Mouse (Mus musculus) erythroblast, embryonic 14.5 days (primary cell): ENCODE data around the gene Sema3f. TPM values are rescaled to one million over a fixed set of nuclear protein-coding genes. Genes with fewer than 3 reads are reported as not detected.

Experiments
- H3K27me3 ChIP-seq: 2 replicates; pipeline ENCODE4 v1.6.1; 2012; ENCODE audit warnings: inconsistent platforms; ENCODE audit not compliant: control insufficient read depth
- H3K36me3 ChIP-seq: 2 replicates; pipeline ENCODE4 v1.6.1; 2012; ENCODE audit warnings: mild to moderate bottlenecking, inconsistent platforms; ENCODE audit not compliant: control insufficient read depth
- H3K4me1 ChIP-seq: 2 replicates; pipeline ENCODE4 v1.6.1; 2012; ENCODE audit warnings: inconsistent platforms; ENCODE audit not compliant: control insufficient read depth
- H3K4me3 ChIP-seq: replicated peaks from 2 replicates; pipeline ENCODE3; 2012; ENCODE audit warnings: moderate library complexity, mild to moderate bottlenecking, inconsistent platforms
- H3K9me3 ChIP-seq: 2 replicates; pipeline ENCODE4 v1.6.1; 2012; ENCODE audit warnings: low read length, inconsistent platforms, mixed read lengths; ENCODE audit not compliant: control insufficient read depth
- GATA1 ChIP-seq: IDR thresholded peaks from 2 replicates; pipeline ENCODE4 v1.6.1; 2012; ENCODE audit warnings: low read length, inconsistent platforms, mixed read lengths
- TAL1 ChIP-seq: IDR thresholded peaks from 3 replicates; pipeline ENCODE4 v1.6.1; 2012; ENCODE audit warnings: low read length, inconsistent platforms, mixed read lengths
- polyA plus RNA-seq: library from polyadenylated mRNA; stranded (reverse); fragments of >175 nt; gene quantifications from 2 replicates; pipeline ENCODE4 v1.2.3, GENCODE M21; 2012

Gene Sema3f
- polyA plus RNA-seq, 1 experiment, result not detected

- Histone ChIP-seq H3K4me3 (no peak overlapping the region), H3K36me3 (no peaks in the 10 kb centered on the region), H3K9me3 (no peaks in the 10 kb centered on the region), H3K4me1 (peaks cover 15% of the 10 kb centered on the region), H3K27me3 (peaks cover 17% of the 10 kb centered on the region)
- TF ChIP-seq GATA1 (no peak), TAL1 (no peak)
These were observed 14.2 kb downstream of the Sema3f start for GRCm38 (mm10) chr9:107696106-107696479.

GRCm38 (mm10) chr9:107695441-107696105 lies 14.7 kb downstream of the Sema3f start:
- no peaks in the 10 kb centered on the region for H3K9me3 ChIP-seq
- H3K4me1 ChIP-seq, result peaks cover 15% of the 10 kb centered on the region
- H3K36me3 ChIP-seq, result no peaks in the 10 kb centered on the region
- no peak for TF ChIP-seq GATA1
- no peak for TF ChIP-seq TAL1
- H3K27me3 ChIP-seq, result peaks cover 15% of the 10 kb centered on the region
- no peak overlapping the region for H3K4me3 ChIP-seq

GRCm38 (mm10) chr9:107694627-107695026 lies 15.6 kb downstream of the Sema3f start:
- Histone ChIP-seq H3K27me3 (peaks cover 15% of the 10 kb centered on the region), H3K4me3 (no peak overlapping the region), H3K36me3 (no peaks in the 10 kb centered on the region), H3K4me1 (peaks cover 15% of the 10 kb centered on the region), H3K9me3 (no peaks in the 10 kb centered on the region)
- TF ChIP-seq GATA1 (no peak), TAL1 (no peak)

- no peak for TF ChIP-seq TAL1
- TF ChIP-seq GATA1, result no peak
- Histone ChIP-seq H3K36me3 (no peaks in the 10 kb centered on the region), H3K27me3 (peaks cover 8% of the 10 kb centered on the region), H3K9me3 (no peaks in the 10 kb centered on the region), H3K4me3 (no peak overlapping the region), H3K4me1 (peaks cover 15% of the 10 kb centered on the region)
These were observed 16.8 kb downstream of the Sema3f start for GRCm38 (mm10) chr9:107693433-107693987.

GRCm38 (mm10) chr9:107692785-107693184 lies 17.5 kb downstream of the Sema3f start:
- TF ChIP-seq TAL1, result no peak
- TF ChIP-seq GATA1, result no peak
- H3K27me3 ChIP-seq, result peaks cover 8% of the 10 kb centered on the region
- no peaks in the 10 kb centered on the region for H3K36me3 ChIP-seq
- H3K4me3 ChIP-seq, result no peak overlapping the region
- H3K4me1 ChIP-seq, result peaks cover 15% of the 10 kb centered on the region
- H3K9me3 ChIP-seq, result no peaks in the 10 kb centered on the region

GRCm38 (mm10) chr9:107690391-107690790 lies 19.9 kb downstream of the Sema3f start:
- Histone ChIP-seq H3K4me3 (no peak overlapping the region), H3K27me3 (peaks cover 4% of the 10 kb centered on the region), H3K4me1 (peaks cover 15% of the 10 kb centered on the region), H3K36me3 (no peaks in the 10 kb centered on the region), H3K9me3 (no peaks in the 10 kb centered on the region)
- TF ChIP-seq GATA1, result no peak
- TF ChIP-seq TAL1, result no peak

- Histone ChIP-seq H3K4me3 (no peak overlapping the region), H3K4me1 (peaks cover 15% of the 10 kb centered on the region), H3K9me3 (no peaks in the 10 kb centered on the region), H3K36me3 (no peaks in the 10 kb centered on the region), H3K27me3 (peaks cover 6% of the 10 kb centered on the region)
- TF ChIP-seq GATA1, result no peak
- TF ChIP-seq TAL1, result no peak
These were observed 21.3 kb downstream of the Sema3f start for GRCm38 (mm10) chr9:107688939-107689338.

- no peaks in the 10 kb centered on the region for H3K9me3 ChIP-seq
- H3K36me3 ChIP-seq, result no peaks in the 10 kb centered on the region
- H3K4me1 ChIP-seq, result peaks cover 14% of the 10 kb centered on the region
- peaks cover 6% of the 10 kb centered on the region for H3K27me3 ChIP-seq
- no peak for TF ChIP-seq GATA1
- TF ChIP-seq TAL1, result no peak
- H3K4me3 ChIP-seq, result no peak overlapping the region
These were observed 21.9 kb downstream of the Sema3f start for GRCm38 (mm10) chr9:107688415-107688814.

GRCm38 (mm10) chr9:107685231-107685981 lies 24.9 kb downstream of the Sema3f start:
- H3K4me3 ChIP-seq, result no peak overlapping the region
- no peaks in the 10 kb centered on the region for H3K4me1 ChIP-seq
- TF ChIP-seq GATA1 (no peak), TAL1 (no peak)
- no peaks in the 10 kb centered on the region for H3K9me3 ChIP-seq
- no peaks in the 10 kb centered on the region for H3K36me3 ChIP-seq
- peaks cover 7% of the 10 kb centered on the region for H3K27me3 ChIP-seq
